10 mouse cellular contexts compared by ENCODE assay signal in the genomic region with DNA sequence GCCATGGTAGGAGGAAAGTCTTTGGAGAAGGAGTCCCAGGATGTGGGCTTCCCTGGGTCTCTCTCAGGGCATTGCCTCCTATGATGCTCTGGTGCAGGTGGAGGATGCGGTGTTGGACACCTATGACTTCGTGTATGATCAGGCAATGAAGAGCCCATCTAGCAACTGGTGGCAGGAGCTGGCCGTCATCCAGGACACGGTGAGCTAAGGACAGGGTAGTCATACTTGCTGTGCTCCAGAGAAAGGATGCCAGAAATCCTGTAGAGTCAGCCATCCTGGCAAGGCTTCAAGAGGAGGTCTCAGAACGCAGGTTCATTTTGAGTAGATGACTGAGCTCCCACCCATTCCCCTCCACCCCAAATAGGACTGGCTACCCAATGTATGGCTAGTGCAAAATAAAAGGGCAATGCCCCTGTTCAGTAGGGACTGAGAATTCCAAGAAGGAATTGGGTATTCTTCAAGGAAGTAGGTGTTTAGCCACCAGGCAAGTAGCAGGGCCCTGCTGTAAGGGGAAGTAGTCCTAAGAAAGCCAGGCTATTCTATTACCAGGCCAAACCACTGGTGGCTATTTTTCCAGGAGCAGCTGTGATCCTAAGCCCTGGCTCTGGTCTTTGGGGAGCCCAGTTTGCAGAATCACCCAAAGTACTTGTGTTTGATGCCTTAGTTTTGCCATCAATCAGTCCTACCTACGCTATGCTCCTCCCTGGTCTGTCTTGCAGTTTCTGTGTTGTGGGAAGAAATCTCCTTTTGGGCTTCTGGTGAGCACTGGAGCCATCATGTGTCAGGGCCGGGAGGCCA. TPM values are rescaled to one million over a fixed set of nuclear protein-coding genes. Genes with fewer than 3 reads are reported as not detected.
DNase-seq lines count a peak whose midpoint lies in the region; ATAC-seq and TF ChIP-seq lines count a peak whose summit lies in the region.
"Had no signal": no experiment of that assay in that cellular context is flagged by ENCODE, and none has a peak within 500 bp of the region (broad histone marks: within the 10 kb centered on the region; RNA-seq: fewer than 3 reads in every experiment).

No protein-coding gene starts in this region.

- H3K9me3 ChIP-seq in kidney, embryonic 16.5 days (ENCODE audit: low read length) = no peaks in the 10 kb centered on the region
- H3K9me3 ChIP-seq in ES-E14 (ENCODE audit: control insufficient read depth, insufficient read depth, low read depth, low read length) = no peaks in the 10 kb centered on the region

- no peaks in the 10 kb centered on the region for H3K36me3 ChIP-seq in kidney, embryonic 16.5 days (ENCODE audit: insufficient read depth, low read length)
- H3K36me3 ChIP-seq in ES-E14 (ENCODE audit: control insufficient read depth, insufficient read depth, low read length, poor library complexity, severe bottlenecking) = no peaks in the 10 kb centered on the region

- H3K27me3 ChIP-seq in kidney, embryonic 16.5 days (ENCODE audit: insufficient read depth, low read length) = no peaks in the 10 kb centered on the region
- H3K27me3 ChIP-seq: Patski had no signal

- no peak for DNase-seq in kidney, postnatal 4 days
- DNase-seq in ES-E14 (ENCODE audit: low read depth, low spot score) = no peak
- DNase-seq in adrenal gland, adult 8-10 months = peak; percentile 62
- DNase-seq in kidney, postnatal 10 days = peak; percentile 52
- no peak for DNase-seq in layer of hippocampus, adult 9-11 months
- DNase-seq in embryo, embryonic 9.5 days (ENCODE audit: extremely low spot score) = no peak
- DNase-seq: layer of hippocampus, postnatal 36 days; lung, postnatal 4 days had no signal

- no peak overlapping the region for H3K4me2 ChIP-seq in kidney, embryonic 16.5 days (replicated peaks; ENCODE audit: low read depth, low read length)

- H3K27ac ChIP-seq in kidney, embryonic 16.5 days (ENCODE audit: low read length) = peak overlapping the region; percentile 81
- peak overlapping the region; percentile 56 for H3K27ac ChIP-seq in ES-E14 (ENCODE audit: insufficient read depth, low read depth, low read length, poor library complexity, severe bottlenecking)

- ATAC-seq in kidney, embryonic 16.5 days (ENCODE audit: low FRiP score, low TSS enrichment) = no peak
- ATAC-seq: Patski had no signal

- peaks cover 32% of the 10 kb centered on the region for H3K4me1 ChIP-seq in kidney, embryonic 16.5 days (ENCODE audit: insufficient read depth, low read length)
- peaks cover 7 to 45% of the 10 kb centered on the region in 2 experiments; a peak in 3 of 4 replicates for H3K4me1 ChIP-seq in ES-E14 (ENCODE audit: control insufficient read depth in 2 of 2, insufficient read depth in 2 of 2, low read length in 2 of 2, poor library complexity in 1 of 2)

- no peak overlapping the region for H3K4me3 ChIP-seq in kidney, embryonic 16.5 days (ENCODE audit: low read length)
- H3K4me3 ChIP-seq in ES-E14 (ENCODE audit: insufficient read depth in 1 of 2, low read depth in 1 of 2, low read length in 2 of 2, poor library complexity in 1 of 2, severe bottlenecking in 1 of 2) = no peak overlapping the region

- WGBS in kidney, embryonic 16.5 days = 81% methylated on average over 7 of the region's 7 CpGs

- no peak overlapping the region for H3K9ac ChIP-seq in kidney, embryonic 16.5 days (replicated peaks; ENCODE audit: low read length)
- no peak overlapping the region for H3K9ac ChIP-seq in ES-E14 (ENCODE audit: insufficient read depth, low read depth, low read length, poor library complexity, severe bottlenecking)

- in situ Hi-C loops in ES-E14 (cut with MboI; ENCODE audit: low sequenced_read_pairs in 2 of 2, unreplicated experiment in 2 of 2) = no loop called here

TF ChIP-seq in ES-E14, 5 proteins besides CTCF, POLR2A, EP300 and RAD21:
- TF ChIP-seq HCFC1 (IDR thresholded peaks at IDR 0.05; ENCODE audit: borderline replicate concordance, insufficient read depth, low read length) (no peak), ZNF384 (IDR thresholded peaks at IDR 0.05; ENCODE audit: low read depth, low read length) (no peak), MAFK (IDR thresholded peaks at IDR 0.05; ENCODE audit: insufficient read depth, low read depth, low read length) (no peak), CHD2 (IDR thresholded peaks at IDR 0.05; ENCODE audit: low read depth, low read length) (no peak), ZC3H11A (IDR thresholded peaks at IDR 0.05; ENCODE audit: borderline replicate concordance, low read depth, low read length) (no peak)
TF ChIP-seq in ES-E14: peak in this region for 0.

RNA-seq across cellular contexts. Expression of gene Tspan32, which starts 10.2 kb away (rescaled TPM):
- polyA plus RNA-seq in kidney, embryonic 16.5 days (2015; fragmentation: Nextera tagmentation; extraction: Ambion mirVana) = 1.5 and 1.6 TPM in 2 replicates
- total RNA-seq in ES-E14 (2012; rRNA removed) = 2.4 and 4.3 TPM in 2 replicates
- 1 to 10 TPM; 1.1 to 2.3 (median 1.7) TPM for total RNA-seq in adrenal gland, adult 8-10 months (2022)

RNA-seq across cellular contexts. Expression of gene Cd81, which starts 37.5 kb away (rescaled TPM):
- 643 and 698 TPM in 2 replicates for polyA plus RNA-seq in kidney, embryonic 16.5 days (2015; fragmentation: Nextera tagmentation; extraction: Ambion mirVana)
- total RNA-seq in ES-E14 (2012; rRNA removed) = 403 and 951 TPM in 2 replicates
- total RNA-seq in adrenal gland, adult 8-10 months (2022) = 100 to 1,000 TPM; 689 to 780 (median 728) TPM

RNA-seq across cellular contexts. Expression of gene Ascl2, which starts 46.0 kb away (rescaled TPM):
- 0.75 and 1.3 TPM in 2 replicates for polyA plus RNA-seq in kidney, embryonic 16.5 days (2015; fragmentation: Nextera tagmentation; extraction: Ambion mirVana)
- total RNA-seq in ES-E14 (2012; rRNA removed) = 5.4 and 7.5 TPM in 2 replicates
- 1 to 10 TPM in 1 of 4 experiments, under 1 TPM in 1, not detected in 2; 0.75 to 2.0 TPM for total RNA-seq in adrenal gland, adult 8-10 months (2022)

RNA-seq across cellular contexts. Expression of gene Tssc4, which starts 54.0 kb away (rescaled TPM):
- 104 and 120 TPM in 2 replicates for polyA plus RNA-seq in kidney, embryonic 16.5 days (2015; fragmentation: Nextera tagmentation; extraction: Ambion mirVana)
- 51.0 and 64.3 TPM in 2 replicates for total RNA-seq in ES-E14 (2012; rRNA removed)
- total RNA-seq in adrenal gland, adult 8-10 months (2022) = 10 to 100 TPM; 26.5 to 36.9 (median 33.5) TPM

Comparison
In these comparisons a context has a peak if more than half of its experiments do, and no peak if none do; other contexts are left out.
1. DNase-seq: peak in adrenal gland, adult 8-10 months (single experiment) and kidney, postnatal 10 days (single experiment); none in kidney, postnatal 4 days (0 of 2), ES-E14 (single experiment), layer of hippocampus, adult 9-11 months (single experiment) and embryo, embryonic 9.5 days (single experiment).